9 mouse cellular contexts compared by ENCODE assay signal in genomic region chr3:122480065-122480675, GRCm38 (mm10).
DNase-seq lines count a peak whose midpoint lies in the region; ATAC-seq and TF ChIP-seq lines count a peak whose summit lies in the region.
"Had no signal": no experiment of that assay in that cellular context is flagged by ENCODE, and none has a peak within 500 bp of the region (broad histone marks: within the 10 kb centered on the region; RNA-seq: fewer than 3 reads in every experiment).

No protein-coding gene starts in this region.

- peaks cover 26% of the 10 kb centered on the region for H3K4me1 ChIP-seq in hindbrain, embryonic 11.5 days (replicated peaks; ENCODE audit: control insufficient read depth, insufficient read depth, low read length)
- peaks cover 7% of the 10 kb centered on the region for H3K4me1 ChIP-seq in heart, adult 2 months (ENCODE audit: control insufficient read depth, insufficient read depth, low read length)

- no peak overlapping the region for H3K27ac ChIP-seq in hindbrain, embryonic 11.5 days (ENCODE audit: low read depth, low read length)
- no peak overlapping the region for H3K27ac ChIP-seq in heart, adult 2 months

- no peak overlapping the region for H3K4me3 ChIP-seq in hindbrain, embryonic 11.5 days (ENCODE audit: low read depth, low read length)
- no peak overlapping the region for H3K4me3 ChIP-seq in myocyte
- H3K4me3 ChIP-seq in heart, adult 2 months, result no peak overlapping the region

- no peak overlapping the region for H3K4me2 ChIP-seq in hindbrain, embryonic 11.5 days (replicated peaks; ENCODE audit: low read depth, low read length)
- H3K4me2 ChIP-seq in myocyte (ENCODE audit: low read depth), result peak overlapping the region; percentile 87

- 0 out of 2 replicates have a peak, but pooled peaks have one; percentile 6 for ATAC-seq in hindbrain, embryonic 11.5 days (ENCODE audit: low FRiP score)

- no peaks in the 10 kb centered on the region for H3K36me3 ChIP-seq in hindbrain, embryonic 11.5 days (ENCODE audit: control insufficient read depth, insufficient read depth, low read length)
- H3K36me3 ChIP-seq in myocyte (ENCODE audit: control insufficient read depth, insufficient read depth), result no peaks in the 10 kb centered on the region
- no peaks in the 10 kb centered on the region for H3K36me3 ChIP-seq in heart, adult 2 months (ENCODE audit: control insufficient read depth, insufficient read depth, low read length)

- peaks cover 75% of the 10 kb centered on the region for H3K79me2 ChIP-seq in myocyte (ENCODE audit: control insufficient read depth, insufficient read depth)
- no peaks in the 10 kb centered on the region for H3K79me2 ChIP-seq in heart, adult 2 months (replicated peaks; ENCODE audit: control insufficient read depth, insufficient read depth, low read length)

- H3K9me3 ChIP-seq in hindbrain, embryonic 11.5 days (ENCODE audit: control insufficient read depth, low read length), result no peaks in the 10 kb centered on the region

- TF ChIP-seq POLR2A in myocyte (IDR thresholded peaks at IDR 0.05; ENCODE audit: insufficient read length, low read depth), result no peak
- no peak for TF ChIP-seq POLR2A in heart, adult 2 months (IDR thresholded peaks at IDR 0.05; ENCODE audit: insufficient read depth, low read depth, low read length)

- intact Hi-C loops in left cerebral cortex, postnatal 4 days (cut with DNase I), result no loop called here
- intact Hi-C loops in heart, adult 2 months (cut with DNase I), result no loop called here

- H3K9ac ChIP-seq in hindbrain, embryonic 11.5 days (ENCODE audit: low read depth, low read length), result no peak overlapping the region
- H3K9ac ChIP-seq in heart, adult 2 months (ENCODE audit: low read depth, low read length), result no peak overlapping the region

- H3ac ChIP-seq in myocyte (ENCODE audit: control insufficient read depth, insufficient read length), result no peak overlapping the region

- no peak for TF ChIP-seq CTCF in heart, adult 2 months (IDR thresholded peaks at IDR 0.05)

- peak; percentile 86 for DNase-seq in left cerebral cortex, postnatal 4 days
- DNase-seq in left cerebral cortex, adult 18-20 months (ENCODE audit: low spot score in 2 of 2), result no peak
- DNase-seq in brain, adult 2 months (ENCODE audit: low read depth, low spot score), result peak; percentile 83
- DNase-seq in hindbrain, embryonic 11.5 days (ENCODE audit: low spot score), result no peak
- DNase-seq in heart, postnatal 4 days, result no peak
- no peak for DNase-seq in heart, adult 2 months
- DNase-seq in adrenal gland, postnatal 14 days, result no peak
- DNase-seq: kidney, adult 18-20 months had no signal

- H3K27me3 ChIP-seq in hindbrain, embryonic 11.5 days (ENCODE audit: control insufficient read depth, insufficient read depth, low read length), result no peaks in the 10 kb centered on the region
- no peaks in the 10 kb centered on the region for H3K27me3 ChIP-seq in myocyte (ENCODE audit: control insufficient read depth, insufficient read depth, insufficient read length)
- H3K27me3 ChIP-seq in heart, adult 2 months (ENCODE audit: control insufficient read depth, insufficient read depth, low read length), result no peaks in the 10 kb centered on the region

- 42% methylated on average over 8 of the region's 8 CpGs for WGBS in hindbrain, embryonic 11.5 days
- WGBS in heart, adult 2 months, result 45% methylated on average over 8 of the region's 8 CpGs

- TF ChIP-seq EP300 in heart, adult 2 months (IDR thresholded peaks at IDR 0.05; ENCODE audit: insufficient read depth, low read depth, low read length), result no peak

TF ChIP-seq in myocyte, 11 proteins besides CTCF, POLR2A, EP300 and RAD21:
- TF ChIP-seq MAX (IDR thresholded peaks at IDR 0.05; ENCODE audit: low read depth) (no peak), MYOD1 (IDR thresholded peaks at IDR 0.05; ENCODE audit: control insufficient read depth in 1 of 3, insufficient read length in 2 of 3, low read depth in 2 of 3) (peak in 1 of 3 experiments; percentile 23)

Comparison
In these comparisons a context has a peak if more than half of its experiments do, and no peak if none do; other contexts are left out.
1. DNase-seq: peak in left cerebral cortex, postnatal 4 days (single experiment) and brain, adult 2 months (single experiment); none in left cerebral cortex, adult 18-20 months (0 of 2), hindbrain, embryonic 11.5 days (single experiment), heart, postnatal 4 days (single experiment), heart, adult 2 months (0 of 2) and adrenal gland, postnatal 14 days (single experiment).